Mouse (Mus musculus): ENCODE data around the gene Gm42674. TPM values are rescaled to one million over a fixed set of nuclear protein-coding genes. Genes with fewer than 3 reads are reported as not detected.

The Gm42674 gene
- not detected for polyA plus RNA-seq (2014; fragmentation: Illumina TruSeq; extraction: RNeasy Lipid Tissue Mini Kit (QIAGEN cat#74804); ENCODE audit: low read depth, low replicate concordance)

GRCm38 (mm10) chr3:90601486-90602110 lies at the start of gene Gm42674:
Gm42674 (plus strand) TSS chr3:90601904.

GRCm38 (mm10) chr3:90560008-90560628 lies 41.6 kb upstream of the Gm42674 start, which contains the start of gene S100a3:
S100a3 (plus strand) TSS chr3:90560578.

GRCm38 (mm10) chr3:90589947-90590346 lies 11.8 kb upstream of the Gm42674 start, which contains the start of gene S100a2:
S100a2 (plus strand) TSS chr3:90590247.

DNA sequence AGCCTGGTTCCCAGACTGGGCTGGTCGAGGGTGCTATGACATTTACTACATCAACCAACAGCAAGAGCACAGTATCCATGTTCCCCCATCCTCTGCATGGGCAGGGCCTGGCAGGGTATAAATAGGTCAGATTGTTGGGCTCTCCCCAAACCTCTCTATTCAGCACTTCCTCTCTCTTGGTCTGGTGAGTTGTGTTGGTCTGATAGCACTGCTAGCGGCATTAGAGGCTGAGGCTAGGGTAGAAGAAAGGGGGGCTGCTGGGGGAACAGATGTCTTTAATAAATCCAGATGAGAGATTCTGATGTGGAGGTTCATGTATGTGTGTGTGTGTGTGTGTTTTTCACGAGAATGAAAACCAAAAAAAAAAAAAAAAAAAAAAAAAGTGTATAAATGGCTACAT lies 1.9 kb downstream of the Gm42674 start, which contains the start of gene S100a4:
Gene S100a4 (plus strand): TSS at position 149 of the 400 bp plus-strand sequence.

DNA sequence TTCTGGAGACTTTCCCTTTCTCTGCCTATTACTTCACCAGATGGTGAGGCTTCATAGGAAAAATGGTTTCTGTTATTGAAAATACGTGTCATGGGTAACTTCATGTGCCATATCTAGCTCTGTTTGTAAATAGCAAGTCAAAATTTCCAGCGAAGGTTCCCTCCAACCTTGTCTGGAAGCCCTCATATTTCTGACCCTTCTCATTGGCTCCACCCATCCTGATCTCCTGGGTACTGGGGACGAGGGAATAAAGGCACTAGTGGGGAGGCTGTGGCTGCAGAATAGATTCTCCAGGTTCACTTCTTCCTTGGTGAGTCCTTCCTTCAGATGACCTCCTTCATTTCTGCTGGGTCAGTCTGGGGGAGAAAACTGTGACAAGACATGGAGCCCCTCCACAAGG lies 6.5 kb downstream of the Gm42674 start, which contains the start of gene S100a5:
Gene S100a5 (plus strand): TSS at position 301 of the 400 bp plus-strand sequence.

DNA sequence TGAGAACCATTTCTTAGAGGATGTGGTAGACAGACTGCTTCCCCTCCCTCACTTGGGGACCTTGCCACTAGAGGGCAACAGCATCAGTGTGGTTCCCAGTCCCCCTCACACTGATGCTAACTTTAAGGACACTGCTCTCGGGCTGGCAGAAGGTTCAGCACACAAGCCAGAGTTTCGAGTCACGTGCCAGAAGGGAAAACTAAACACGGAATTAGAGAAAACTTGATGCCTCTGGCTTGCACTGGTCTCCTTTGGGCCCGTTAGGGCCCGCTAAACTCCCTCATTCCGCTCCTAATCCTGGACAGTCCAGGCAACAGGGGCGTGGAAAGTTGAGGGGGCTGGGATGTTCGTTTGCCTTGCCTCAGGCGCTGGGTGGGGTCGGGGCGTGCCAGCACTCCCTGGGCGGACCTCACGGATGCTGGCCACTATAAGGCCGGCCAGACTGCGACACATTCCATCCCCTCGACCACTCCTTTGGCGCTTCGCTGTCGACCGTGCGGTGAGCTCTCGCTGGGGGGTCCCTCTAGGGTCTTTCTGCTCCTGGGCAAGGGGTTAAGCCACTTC lies 11.1 kb downstream of the Gm42674 start, which contains the start of gene S100a6:
Gene S100a6 (plus strand): TSS at position 155 of the 564 bp plus-strand sequence.

GRCm38 (mm10) chr3:90653717-90654116 lies 52.0 kb downstream of the Gm42674 start, which contains the start of gene S100a7a:
S100a7a (plus strand) TSS chr3:90654017.

Other genes with a start within 250 kb of the Gm42674 start
- gene Slc27a3, start 212.0 kb upstream of the Gm42674 start, polyA plus RNA-seq (2014; fragmentation: Illumina TruSeq; extraction: RNeasy Lipid Tissue Mini Kit (QIAGEN cat#74804); ENCODE audit: low read depth, low replicate concordance) = not detected
- 3.6 TPM for gene Ints3, start 168.3 kb upstream of the Gm42674 start, polyA plus RNA-seq (2014; fragmentation: Illumina TruSeq; extraction: RNeasy Lipid Tissue Mini Kit (QIAGEN cat#74804); ENCODE audit: low read depth, low replicate concordance)
- gene Npr1, start 136.0 kb upstream of the Gm42674 start, polyA plus RNA-seq (2014; fragmentation: Illumina TruSeq; extraction: RNeasy Lipid Tissue Mini Kit (QIAGEN cat#74804); ENCODE audit: low read depth, low replicate concordance) = 3.0 TPM
- gene Ilf2, start 125.8 kb upstream of the Gm42674 start, polyA plus RNA-seq (2014; fragmentation: Illumina TruSeq; extraction: RNeasy Lipid Tissue Mini Kit (QIAGEN cat#74804); ENCODE audit: low read depth, low replicate concordance) = 16.2 TPM
- gene Snapin, start 110.9 kb upstream of the Gm42674 start, polyA plus RNA-seq (2014; fragmentation: Illumina TruSeq; extraction: RNeasy Lipid Tissue Mini Kit (QIAGEN cat#74804); ENCODE audit: low read depth, low replicate concordance) = 31.9 TPM
- gene Chtop, start 92.4 kb upstream of the Gm42674 start, polyA plus RNA-seq (2014; fragmentation: Illumina TruSeq; extraction: RNeasy Lipid Tissue Mini Kit (QIAGEN cat#74804); ENCODE audit: low read depth, low replicate concordance) = 71.7 TPM
- 118 TPM for gene S100a1, start 87.5 kb upstream of the Gm42674 start, polyA plus RNA-seq (2014; fragmentation: Illumina TruSeq; extraction: RNeasy Lipid Tissue Mini Kit (QIAGEN cat#74804); ENCODE audit: low read depth, low replicate concordance)
- gene S100a13, start 87.5 kb upstream of the Gm42674 start, polyA plus RNA-seq (2014; fragmentation: Illumina TruSeq; extraction: RNeasy Lipid Tissue Mini Kit (QIAGEN cat#74804); ENCODE audit: low read depth, low replicate concordance) = 21.7 TPM
- not detected for gene S100a14, start 75.0 kb upstream of the Gm42674 start, polyA plus RNA-seq (2014; fragmentation: Illumina TruSeq; extraction: RNeasy Lipid Tissue Mini Kit (QIAGEN cat#74804); ENCODE audit: low read depth, low replicate concordance)
- gene S100a16, start 64.7 kb upstream of the Gm42674 start, polyA plus RNA-seq (2014; fragmentation: Illumina TruSeq; extraction: RNeasy Lipid Tissue Mini Kit (QIAGEN cat#74804); ENCODE audit: low read depth, low replicate concordance) = 12.6 TPM
- gene S100a3, start 41.3 kb upstream of the Gm42674 start, polyA plus RNA-seq (2014; fragmentation: Illumina TruSeq; extraction: RNeasy Lipid Tissue Mini Kit (QIAGEN cat#74804); ENCODE audit: low read depth, low replicate concordance) = not detected
- not detected for gene S100a2, start 11.7 kb upstream of the Gm42674 start, polyA plus RNA-seq (2014; fragmentation: Illumina TruSeq; extraction: RNeasy Lipid Tissue Mini Kit (QIAGEN cat#74804); ENCODE audit: low read depth, low replicate concordance)
- 1.1 TPM for gene S100a4, start 1.9 kb downstream of the Gm42674 start, polyA plus RNA-seq (2014; fragmentation: Illumina TruSeq; extraction: RNeasy Lipid Tissue Mini Kit (QIAGEN cat#74804); ENCODE audit: low read depth, low replicate concordance)
- not detected for gene S100a5, start 6.6 kb downstream of the Gm42674 start, polyA plus RNA-seq (2014; fragmentation: Illumina TruSeq; extraction: RNeasy Lipid Tissue Mini Kit (QIAGEN cat#74804); ENCODE audit: low read depth, low replicate concordance)
- gene S100a6, start 11.0 kb downstream of the Gm42674 start, polyA plus RNA-seq (2014; fragmentation: Illumina TruSeq; extraction: RNeasy Lipid Tissue Mini Kit (QIAGEN cat#74804); ENCODE audit: low read depth, low replicate concordance) = 1.2 TPM
- not detected for gene S100a7a, start 52.1 kb downstream of the Gm42674 start, polyA plus RNA-seq (2014; fragmentation: Illumina TruSeq; extraction: RNeasy Lipid Tissue Mini Kit (QIAGEN cat#74804); ENCODE audit: low read depth, low replicate concordance)
- gene S100a8, start 67.1 kb downstream of the Gm42674 start, polyA plus RNA-seq (2014; fragmentation: Illumina TruSeq; extraction: RNeasy Lipid Tissue Mini Kit (QIAGEN cat#74804); ENCODE audit: low read depth, low replicate concordance) = 4.1 TPM
- 2.4 TPM for gene S100a9, start 93.8 kb downstream of the Gm42674 start, polyA plus RNA-seq (2014; fragmentation: Illumina TruSeq; extraction: RNeasy Lipid Tissue Mini Kit (QIAGEN cat#74804); ENCODE audit: low read depth, low replicate concordance)
- not detected for gene Pglyrp4, start 125.0 kb downstream of the Gm42674 start, polyA plus RNA-seq (2014; fragmentation: Illumina TruSeq; extraction: RNeasy Lipid Tissue Mini Kit (QIAGEN cat#74804); ENCODE audit: low read depth, low replicate concordance)
- not detected for gene Gm5849, start 176.0 kb downstream of the Gm42674 start, polyA plus RNA-seq (2014; fragmentation: Illumina TruSeq; extraction: RNeasy Lipid Tissue Mini Kit (QIAGEN cat#74804); ENCODE audit: low read depth, low replicate concordance)

Data from liver, adult 10 weeks (tissue).